26 mouse cellular contexts compared by ENCODE assay signal in the genomic region with DNA sequence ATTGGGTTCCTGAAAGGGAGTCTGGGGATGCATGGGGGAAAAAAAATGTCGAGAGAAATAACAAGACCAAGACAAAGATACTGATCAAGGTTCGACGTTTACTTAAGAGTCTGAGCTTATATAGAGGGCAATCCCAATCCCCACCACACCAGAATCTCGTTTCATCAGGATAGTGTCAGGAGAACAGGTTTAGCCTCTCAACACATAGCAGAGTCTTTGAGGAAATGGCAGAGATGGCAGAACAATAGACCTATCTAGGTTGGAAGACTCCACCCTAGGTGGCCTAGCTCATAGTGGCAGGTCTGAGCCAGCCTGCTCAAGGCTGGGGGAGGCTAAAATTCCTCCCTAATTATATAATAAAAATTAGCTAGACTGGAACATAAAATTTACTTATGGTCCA.
"Had no signal": no experiment of that assay in that cellular context is flagged by ENCODE, and none has a peak within 500 bp of the region (broad histone marks: within the 10 kb centered on the region; RNA-seq: fewer than 3 reads in every experiment).

No protein-coding gene starts in this region.

- H3K9ac ChIP-seq: heart, embryonic 13.5 days; heart, embryonic 15.5 days; hindbrain, embryonic 13.5 days; hindbrain, embryonic 15.5 days; kidney, embryonic 15.5 days; limb, embryonic 13.5 days; limb, embryonic 15.5 days; liver, embryonic 12.5 days; liver, embryonic 14.5 days had no signal

- H3K27me3 ChIP-seq: heart, embryonic 13.5 days; heart, embryonic 15.5 days; hindbrain, embryonic 13.5 days; hindbrain, embryonic 15.5 days; kidney, embryonic 15.5 days; limb, embryonic 13.5 days; limb, embryonic 15.5 days; liver, embryonic 12.5 days had no signal

- H3K4me2 ChIP-seq: heart, embryonic 11.5 days; heart, embryonic 13.5 days; heart, embryonic 15.5 days; hindbrain, embryonic 13.5 days; hindbrain, embryonic 15.5 days; kidney, embryonic 15.5 days; limb, embryonic 13.5 days; limb, embryonic 15.5 days; liver, embryonic 12.5 days had no signal

- H3K4me3 ChIP-seq: heart, embryonic 13.5 days; heart, embryonic 15.5 days; hindbrain, embryonic 13.5 days; hindbrain, embryonic 15.5 days; kidney, embryonic 15.5 days; limb, embryonic 13.5 days; limb, embryonic 15.5 days; liver, embryonic 12.5 days had no signal

- H3K27ac ChIP-seq: heart, embryonic 13.5 days; heart, embryonic 15.5 days; hindbrain, embryonic 13.5 days; hindbrain, embryonic 15.5 days; hindbrain, postnatal 0 days; kidney, embryonic 15.5 days; kidney, postnatal 0 days; limb, embryonic 13.5 days; limb, embryonic 15.5 days; liver, embryonic 12.5 days; liver, embryonic 14.5 days had no signal

- H3K36me3 ChIP-seq: heart, embryonic 13.5 days; heart, embryonic 15.5 days; hindbrain, embryonic 13.5 days; hindbrain, embryonic 15.5 days; kidney, embryonic 15.5 days; limb, embryonic 13.5 days; limb, embryonic 15.5 days; liver, embryonic 12.5 days had no signal

- H3K4me1 ChIP-seq: heart, embryonic 13.5 days; heart, embryonic 15.5 days; hindbrain, embryonic 13.5 days; hindbrain, embryonic 15.5 days; kidney, embryonic 15.5 days; limb, embryonic 13.5 days; limb, embryonic 15.5 days; liver, embryonic 12.5 days had no signal

- ATAC-seq: hindbrain, postnatal 0 days; intestine, embryonic 16.5 days; liver, embryonic 12.5 days had no signal

- H3K9me3 ChIP-seq: heart, embryonic 13.5 days; heart, embryonic 15.5 days; hindbrain, embryonic 13.5 days; hindbrain, embryonic 15.5 days; kidney, embryonic 15.5 days; limb, embryonic 13.5 days; limb, embryonic 15.5 days; liver, embryonic 12.5 days had no signal

- DNase-seq: gastrocnemius, postnatal 14 days; gastrocnemius, postnatal 36 days; heart, adult 18-20 months; heart, postnatal 14 days; heart, postnatal 36 days; kidney, adult 11 months; kidney, adult 2 months; kidney, adult 9 months; kidney, postnatal 14 days; kidney, postnatal 36 days; layer of hippocampus, adult 9-11 months; layer of hippocampus, postnatal 36 days; left cerebral cortex, postnatal 4 days had no signal
